Mouse (Mus musculus) c-Kit-positive CD71-positive TER-119-positive erythroid progenitor cells, embryonic 14.5 days (primary cell): ENCODE data around the gene Gm21887.
"Not testable (repeated sequence)": the region's sequence is repeated elsewhere in the genome, so short reads cannot be mapped to it uniquely, and the experiment has no call there.

Experiments used
- DNase-seq: peaks from one replicate; pipeline ENCODE4 v3.0.0-alpha.2; 2013; ENCODE audit warnings: low spot score

Gene Gm21887

DNA sequence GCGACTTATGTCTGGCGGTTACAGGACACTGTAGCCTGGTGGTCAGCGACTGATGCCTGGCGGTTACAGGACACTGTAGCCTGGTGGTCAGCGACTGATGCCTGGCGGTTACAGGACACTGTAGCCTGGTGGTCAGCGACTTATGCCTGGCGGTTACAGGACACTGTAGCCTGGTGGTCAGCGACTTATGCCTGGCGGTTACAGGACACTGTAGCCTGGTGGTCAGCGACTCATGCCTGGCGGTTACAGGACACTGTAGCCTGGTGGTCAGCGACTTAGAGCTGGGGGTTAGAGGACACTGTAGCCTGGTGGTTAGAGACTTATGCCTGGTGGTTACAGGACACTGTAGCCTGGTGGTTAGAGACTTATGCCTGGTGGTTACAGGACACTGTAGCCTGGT, 4.0 kb downstream of the Gm21887 start:
- DNase-seq, result not testable (repeated sequence)

DNA sequence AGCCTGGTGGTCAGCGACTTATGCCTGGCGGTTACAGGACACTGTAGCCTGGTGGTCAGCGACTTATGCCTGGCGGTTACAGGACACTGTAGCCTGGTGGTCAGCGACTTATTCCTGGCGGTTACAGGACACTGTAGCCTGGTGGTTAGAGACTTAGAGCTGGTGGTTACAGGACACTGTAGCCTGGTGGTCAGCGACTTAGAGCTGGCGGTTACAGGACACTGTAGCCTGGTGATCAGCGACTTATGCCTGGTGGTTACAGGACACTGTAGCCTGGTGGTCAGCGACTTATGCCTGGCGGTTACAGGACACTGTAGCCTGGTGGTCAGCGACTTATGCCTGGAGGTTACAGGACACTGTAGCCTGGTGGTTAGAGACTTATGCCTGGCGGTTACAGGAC, 4.6 kb downstream of the Gm21887 start:
- not testable (repeated sequence) for DNase-seq

DNA sequence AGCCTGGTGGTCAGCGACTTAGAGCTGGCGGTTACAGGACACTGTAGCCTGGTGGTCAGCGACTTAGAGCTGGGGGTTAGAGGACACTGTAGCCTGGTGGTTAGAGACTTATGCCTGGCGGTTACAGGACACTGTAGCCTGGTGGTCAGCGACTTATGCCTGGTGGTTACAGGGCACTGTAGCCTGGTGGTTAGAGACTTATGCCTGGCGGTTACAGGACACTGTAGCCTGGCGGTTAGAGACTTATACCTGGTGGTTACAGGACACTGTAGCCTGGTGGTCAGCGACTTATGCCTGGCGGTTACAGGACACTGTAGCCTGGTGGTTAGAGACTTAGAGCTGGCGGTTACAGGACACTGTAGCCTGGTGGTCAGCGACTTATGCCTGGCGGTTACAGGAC, 6.4 kb downstream of the Gm21887 start:
- not testable (repeated sequence) for DNase-seq

DNA sequence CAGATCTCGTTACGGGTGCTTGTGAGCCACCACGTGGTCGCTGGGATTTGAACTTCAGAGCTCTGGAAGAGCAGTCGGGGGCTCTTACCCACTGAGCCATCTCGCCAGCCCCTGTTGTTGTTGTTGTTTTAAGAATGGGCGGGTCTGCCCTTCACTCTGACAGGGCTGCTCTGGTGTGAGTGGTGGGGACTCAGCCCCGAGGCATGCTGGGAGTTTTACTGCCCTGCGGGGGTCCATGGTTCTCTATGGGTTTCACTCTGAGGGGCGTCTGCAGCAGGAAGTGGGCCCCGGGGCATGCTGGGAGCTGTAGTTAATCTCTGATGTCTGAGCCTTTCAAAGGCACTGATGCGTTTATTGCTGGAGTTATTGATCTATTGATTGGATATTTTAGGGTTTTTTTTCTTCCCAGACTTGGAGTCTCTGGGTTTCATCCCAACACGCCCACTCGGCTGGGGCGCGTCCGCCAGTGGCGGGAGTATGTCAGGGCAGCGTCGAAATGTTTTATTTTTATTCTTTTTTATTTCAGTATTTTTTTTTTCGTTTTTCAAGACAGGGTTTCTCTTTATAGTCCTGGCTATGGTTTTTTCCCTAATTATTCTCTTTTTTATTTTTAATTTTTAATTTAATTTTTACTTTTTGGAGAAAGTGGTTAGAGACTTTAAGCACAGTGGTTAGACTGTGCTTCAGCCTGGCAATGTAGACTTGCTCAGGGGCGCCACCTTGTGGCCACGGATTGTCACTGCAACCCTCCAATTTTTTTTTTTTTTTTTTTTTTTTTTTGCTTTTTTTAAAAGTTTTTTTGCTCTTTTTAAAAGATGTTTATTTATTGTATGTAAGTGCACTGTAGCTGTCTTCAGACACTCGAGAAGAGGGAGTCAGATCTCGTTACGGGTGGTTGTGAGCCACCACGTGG, 8.1 kb downstream of the Gm21887 start:
- DNase-seq, result not testable (repeated sequence)

DNA sequence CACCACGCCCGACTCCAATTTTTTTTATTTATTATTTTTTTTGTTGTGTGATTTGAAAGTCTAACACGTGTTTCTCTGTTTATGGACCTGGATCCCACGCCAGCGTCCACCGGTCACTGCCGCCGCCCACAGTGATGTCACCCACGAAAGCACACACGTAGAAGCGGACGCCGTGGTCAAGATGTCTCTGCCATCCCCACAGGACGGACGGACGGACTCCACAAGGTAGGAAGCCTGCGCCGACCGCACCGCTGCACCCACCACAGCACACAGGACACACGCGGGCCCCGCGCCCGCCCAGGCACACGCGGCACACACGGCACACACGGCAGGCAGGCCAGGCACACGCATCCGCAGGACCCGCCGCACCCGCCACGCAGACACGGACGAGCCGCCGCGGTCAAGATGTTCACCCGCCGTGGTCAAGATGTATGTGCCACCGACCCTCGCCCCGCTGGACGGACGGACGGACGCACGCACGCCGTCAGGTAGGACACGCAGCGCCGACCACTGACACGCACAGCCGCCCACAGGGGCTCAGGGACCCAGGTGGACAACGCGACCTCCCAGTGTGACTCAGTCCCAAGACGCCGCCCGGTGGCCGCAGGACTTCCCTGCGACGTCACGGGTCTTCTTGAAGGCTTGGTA, 9.2 kb downstream of the Gm21887 start:
- not testable (repeated sequence) for DNase-seq

DNA sequence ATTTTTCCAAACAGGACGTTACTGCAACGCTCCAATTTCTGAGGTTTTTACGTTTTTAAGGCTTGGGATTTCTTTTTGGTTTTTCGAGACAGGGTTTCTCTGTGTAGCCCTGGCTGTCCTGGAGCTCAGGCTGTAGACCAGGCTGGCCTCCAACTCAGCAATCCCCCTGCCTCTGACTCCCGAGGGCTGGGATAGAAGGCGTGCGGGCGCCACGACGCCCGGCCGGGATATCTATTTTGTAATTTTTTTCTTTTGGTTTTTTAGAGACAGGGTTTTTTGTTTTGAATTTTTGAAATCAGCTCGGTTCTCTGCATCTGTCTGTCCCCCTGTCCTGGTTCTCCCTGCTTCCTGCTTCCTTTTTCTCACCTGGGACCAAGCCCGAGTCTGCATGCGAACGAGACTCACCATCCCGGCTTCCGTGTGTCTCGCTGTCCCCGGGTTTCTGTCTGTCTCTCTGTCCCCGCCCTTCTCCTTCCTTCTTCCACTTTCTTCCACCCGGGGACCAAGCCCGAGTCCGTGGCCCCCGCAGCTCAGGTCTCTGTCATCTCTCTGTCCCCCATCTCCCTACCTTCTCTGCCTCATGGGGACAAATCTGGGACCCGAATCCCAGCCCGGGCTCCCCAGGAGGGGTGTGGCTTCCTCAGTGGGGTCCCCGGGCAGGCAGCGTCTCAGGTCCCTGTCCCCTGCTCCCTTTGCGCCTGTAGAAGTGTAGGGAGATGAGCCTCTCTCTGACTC, 9.9 kb downstream of the Gm21887 start:
- not testable (repeated sequence) for DNase-seq

DNA sequence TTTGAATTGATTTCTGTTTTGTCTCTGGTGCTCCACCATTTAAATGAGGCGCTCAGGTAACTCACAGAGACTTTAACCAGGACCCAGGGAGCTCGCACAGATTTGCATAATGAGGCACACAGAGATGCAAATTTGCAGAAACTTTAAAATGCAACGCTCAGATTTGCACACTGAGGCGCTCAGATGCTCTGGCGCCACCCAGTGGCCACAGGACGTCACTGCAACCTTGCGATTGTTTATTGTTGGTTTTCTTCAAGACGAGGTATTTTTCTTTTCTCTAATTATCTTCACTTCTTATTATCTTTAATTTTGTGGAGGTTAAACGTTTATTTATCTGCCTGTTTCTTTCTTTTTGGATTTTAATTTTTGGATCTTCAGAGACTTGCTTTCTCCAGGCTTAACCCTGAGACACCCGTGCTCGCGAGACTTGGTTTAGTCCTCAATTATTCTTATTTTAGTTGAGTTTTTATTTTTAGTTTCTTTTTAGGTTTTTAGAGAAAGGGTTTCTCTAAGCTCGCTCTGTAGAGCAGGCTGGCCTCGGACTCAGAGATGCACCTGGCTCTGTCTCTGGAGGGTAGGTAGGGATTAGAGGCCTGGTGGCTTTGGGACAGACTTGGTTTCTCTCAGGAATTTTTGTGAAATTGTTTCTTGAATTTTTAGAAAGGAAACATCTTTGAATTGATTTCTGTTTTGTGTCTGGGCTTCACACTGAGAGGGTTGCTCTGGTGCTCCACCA, 10.7 kb downstream of the Gm21887 start:
- DNase-seq, result not testable (repeated sequence)

DNA sequence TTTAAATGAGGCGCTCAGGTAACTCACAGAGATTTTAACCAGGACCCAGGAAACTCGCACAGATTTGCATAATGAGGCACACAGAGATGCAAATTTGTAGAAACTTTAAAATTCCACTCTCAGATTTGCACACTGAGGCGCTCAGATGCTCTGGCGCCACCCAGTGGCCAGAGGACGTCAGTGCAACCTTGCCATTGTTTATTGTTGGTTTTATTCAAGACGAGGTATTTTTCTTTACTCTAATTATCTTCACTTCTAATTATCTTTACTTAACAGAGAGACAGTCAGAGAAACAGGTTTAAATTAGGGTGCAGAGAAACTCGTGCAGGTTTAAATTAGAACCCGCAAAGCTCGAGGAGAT, 11.2 kb downstream of the Gm21887 start:
- not testable (repeated sequence) for DNase-seq

DNA sequence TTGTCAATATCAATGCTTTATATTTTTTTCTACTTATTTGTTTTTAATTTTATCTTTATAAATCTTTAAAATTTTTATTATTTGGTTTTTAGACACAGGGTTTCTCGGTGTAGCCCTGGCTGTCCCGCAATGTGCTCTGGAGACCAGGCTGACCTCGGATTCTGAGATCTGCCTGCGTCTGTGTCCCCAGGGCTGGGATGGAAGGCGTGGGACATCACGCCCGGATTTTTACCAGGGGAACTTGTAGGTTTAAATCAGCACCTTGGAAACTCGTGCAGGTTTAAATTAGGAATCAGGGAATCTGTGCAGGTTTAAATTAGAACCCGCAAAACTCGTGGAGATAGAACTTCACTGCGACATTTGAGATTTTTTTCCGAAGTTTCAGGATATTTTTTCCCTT, 11.7 kb downstream of the Gm21887 start:
- DNase-seq, result not testable (repeated sequence)

DNA sequence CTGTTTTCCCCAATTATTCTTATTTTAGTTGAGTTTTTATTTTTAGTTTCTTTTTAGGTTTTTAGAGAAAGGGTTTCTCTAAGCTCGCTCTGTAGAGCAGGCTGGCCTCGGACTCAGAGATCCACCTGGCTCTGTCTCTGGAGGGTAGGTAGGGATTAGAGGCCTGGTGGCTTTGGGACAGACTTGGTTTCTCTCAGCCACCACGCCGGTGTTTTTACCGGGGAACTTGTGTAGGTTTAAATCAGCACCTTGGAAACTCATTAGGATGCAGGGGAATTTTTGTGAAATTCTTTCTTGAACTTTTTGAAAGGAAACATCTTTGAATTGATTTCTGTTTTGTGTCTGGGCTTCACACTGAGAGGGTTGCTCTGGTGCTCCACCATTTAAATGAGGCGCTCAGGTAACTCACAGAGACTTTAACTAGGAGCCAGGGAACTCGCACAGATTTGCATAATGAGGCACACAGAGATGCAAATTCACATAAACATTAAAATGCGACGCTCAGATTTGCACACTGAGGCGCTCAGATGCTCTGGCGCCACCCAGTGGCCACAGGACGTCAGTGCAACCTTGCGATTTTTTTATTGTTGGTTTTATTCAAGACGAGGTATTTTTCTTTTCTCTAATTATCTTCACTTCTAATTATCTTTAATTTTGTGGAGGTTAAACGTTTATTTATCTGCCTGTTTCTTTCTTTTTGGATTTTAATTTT, 12.4 kb downstream of the Gm21887 start:
- DNase-seq, result not testable (repeated sequence)
